Mouse (Mus musculus) megakaryocyte, embryonic 14.5 days (primary cell): Measurements from ENCODE around the gene Tmem169.

Experiments used
- FLI1 ChIP-seq: IDR thresholded peaks from 2 replicates; pipeline ENCODE4 v1.6.1; 2012; ENCODE audit warnings: low read length, inconsistent platforms, mixed read lengths
- GATA1 ChIP-seq: IDR thresholded peaks from 3 replicates; pipeline ENCODE4 v1.6.1; 2012; ENCODE audit warnings: mixed read lengths, low read length, inconsistent platforms, borderline replicate concordance

GRCm38 (mm10) chr1:72301845-72302244 lies 17.7 kb downstream of the Tmem169 start:
- TF ChIP-seq GATA1 (no peak), FLI1 (no peak)
